Mouse (Mus musculus) thymus, adult 2 months (tissue): ENCODE results near the gene Rbms1. TPM values are rescaled to one million over a fixed set of nuclear protein-coding genes. Genes with fewer than 3 reads are reported as not detected.

Experiments used
- DNase-seq: peaks from one replicate; pipeline ENCODE4 v3.0.0; 2021
- H3K27ac ChIP-seq: fragments of 200-500 bp; 2 replicates; pipeline ENCODE4 v1.5.1; 2012; ENCODE audit warnings: low read length, control low read depth; ENCODE audit not compliant: control insufficient read depth, insufficient read depth
- H3K27me3 ChIP-seq: fragments of 200-500 bp; 2 replicates; pipeline ENCODE4 v1.6.1; 2012; ENCODE audit warnings: mild to moderate bottlenecking, low read length, moderate library complexity, mixed read lengths; ENCODE audit not compliant: control insufficient read depth, insufficient read depth
- H3K36me3 ChIP-seq: fragments of 200-500 bp; 2 replicates; pipeline ENCODE4 v1.6.1; 2012; ENCODE audit warnings: mild to moderate bottlenecking, low read length, moderate library complexity; ENCODE audit not compliant: control insufficient read depth, insufficient read depth
- H3K4me1 ChIP-seq: fragments of 200-500 bp; replicated peaks from 2 replicates; pipeline ENCODE4 v1.6.1; 2012; ENCODE audit warnings: low read length; ENCODE audit not compliant: control insufficient read depth, insufficient read depth
- H3K4me3 ChIP-seq: fragments of 200-500 bp; 2 replicates; pipeline ENCODE4 v1.5.1; 2012; ENCODE audit warnings: mild to moderate bottlenecking, low read length, control low read depth, moderate library complexity; ENCODE audit not compliant: control insufficient read depth, insufficient read depth
- CTCF ChIP-seq: fragments of 200-500 bp; IDR thresholded peaks from 2 replicates; pipeline ENCODE4 v1.5.1; 2012; ENCODE audit warnings: mild to moderate bottlenecking, control low read depth, low read length, moderate library complexity, borderline replicate concordance; ENCODE audit not compliant: control insufficient read depth, poor library complexity, insufficient read depth; ENCODE audit errors: extremely low read depth
- POLR2A ChIP-seq: fragments of 200-500 bp; IDR thresholded peaks from 2 replicates; pipeline ENCODE4 v1.6.1; 2012; ENCODE audit warnings: mild to moderate bottlenecking, low read length, control low read depth, moderate library complexity; ENCODE audit not compliant: control insufficient read depth, poor library complexity, insufficient read depth; ENCODE audit errors: extremely low read depth
- WGBS: fragments of 180-500 bp; shearing (Covaris S2); methylation state at CpG from one replicate; pipeline ENCODE4 v1.1.7; 2018; 5-methylcytosine and 5-hydroxymethylcytosine counted together
- polyA plus RNA-seq: library from polyadenylated mRNA; depleted of rRNA; stranded (reverse); fragments of >200 nt; gene quantifications from 2 replicates; pipeline ENCODE4 v1.2.3, GENCODE M21; 2012

Rbms1 gene
- polyA plus RNA-seq, 1 experiment, result 151 TPM

GRCm38 (mm10) chr2:60962001-60962670 is 856 bp downstream of the Rbms1 start:
- 2% methylated on average over 53 of the region's 64 CpGs for WGBS
- peak; percentile 7 for DNase-seq
- TF ChIP-seq POLR2A (no peak), CTCF (no peak)
- Histone ChIP-seq H3K4me3 (peak overlapping the region; percentile 48), H3K27ac (no peak overlapping the region), H3K4me1 (0 out of 2 replicates have a peak, but pooled peaks cover 4% of the 10 kb centered on the region), H3K36me3 (no peaks in the 10 kb centered on the region), H3K27me3 (peaks cover 5% of the 10 kb centered on the region; the same call in 1 of the 2 replicates)

GRCm38 (mm10) chr2:60961281-60961680 is 1.7 kb downstream of the Rbms1 start:
- H3K4me3 ChIP-seq, result no peak overlapping the region
- no peak for DNase-seq
- 93% methylated on average over 5 of the region's 5 CpGs for WGBS
- TF ChIP-seq CTCF, result no peak
- no peak for TF ChIP-seq POLR2A
- H3K36me3 ChIP-seq, result no peaks in the 10 kb centered on the region
- H3K27me3 ChIP-seq, result peaks cover 5% of the 10 kb centered on the region; the same call in 1 of the 2 replicates
- 0 out of 2 replicates have a peak, but pooled peaks cover 4% of the 10 kb centered on the region for H3K4me1 ChIP-seq
- no peak overlapping the region for H3K27ac ChIP-seq

- TF ChIP-seq POLR2A (no peak), CTCF (no peak)
- Histone ChIP-seq H3K27ac (no peak overlapping the region), H3K4me1 (no peaks in the 10 kb centered on the region), H3K27me3 (no peaks in the 10 kb centered on the region), H3K4me3 (no peak overlapping the region), H3K36me3 (no peaks in the 10 kb centered on the region)
- 36% methylated on average over 3 of the region's 3 CpGs for WGBS
- DNase-seq, result no peak
These were observed 14.8 kb downstream of the Rbms1 start for GRCm38 (mm10) chr2:60948241-60948640.

- no peak for DNase-seq
- Histone ChIP-seq H3K4me1 (no peaks in the 10 kb centered on the region), H3K27me3 (no peaks in the 10 kb centered on the region), H3K4me3 (no peak overlapping the region), H3K27ac (no peak overlapping the region), H3K36me3 (no peaks in the 10 kb centered on the region)
- TF ChIP-seq CTCF (no peak), POLR2A (no peak)
- WGBS, result 24% methylated on average over 4 of the region's 4 CpGs
These were observed 15.2 kb downstream of the Rbms1 start for GRCm38 (mm10) chr2:60947817-60948216.

- H3K27me3 ChIP-seq, result no peaks in the 10 kb centered on the region
- no peak for DNase-seq
- TF ChIP-seq CTCF (no peak), POLR2A (no peak)
- no peaks in the 10 kb centered on the region for H3K4me1 ChIP-seq
- WGBS, result 81% methylated on average over 8 of the region's 8 CpGs
- H3K27ac ChIP-seq, result no peak overlapping the region
- H3K36me3 ChIP-seq, result no peaks in the 10 kb centered on the region
- no peak overlapping the region for H3K4me3 ChIP-seq
These were observed 22.5 kb downstream of the Rbms1 start for GRCm38 (mm10) chr2:60940454-60940961.

GRCm38 (mm10) chr2:60939957-60940356 is 23.0 kb downstream of the Rbms1 start:
- Histone ChIP-seq H3K4me3 (no peak overlapping the region), H3K27me3 (no peaks in the 10 kb centered on the region), H3K36me3 (no peaks in the 10 kb centered on the region), H3K4me1 (no peaks in the 10 kb centered on the region), H3K27ac (no peak overlapping the region)
- TF ChIP-seq POLR2A (no peak), CTCF (no peak)
- WGBS, result 88% methylated on average over 2 of the region's 2 CpGs
- no peak for DNase-seq
